Mouse (Mus musculus) kidney, postnatal 0 days (tissue): ENCODE results near the gene Rabggta. TPM values are rescaled to one million over a fixed set of nuclear protein-coding genes. Genes with fewer than 3 reads are reported as not detected.
A peak's percentile ranks its signal among the peaks of the same experiment; 100 is the strongest.

Experiments used
- ATAC-seq: fragments of 200-750 bp; cut with Nextera tagmentation; replicated peaks from 2 replicates; pipeline ENCODE4 v1.8.0; 2017; ENCODE audit warnings: low read depth, moderate number of reproducible peaks, moderate TSS enrichment, moderate library complexity; ENCODE audit not compliant: low FRiP score
- DNase-seq: peaks from one replicate; pipeline ENCODE4 v3.0.0-alpha.2; 2016; ENCODE audit warnings: low spot score
- H3K27ac ChIP-seq: fragments of 300-500 bp; sonication (generic); 2 replicates; pipeline ENCODE4 v1.5.1; 2014; ENCODE audit warnings: mild to moderate bottlenecking
- H3K27me3 ChIP-seq: fragments of 300-500 bp; sonication (generic); 2 replicates; pipeline ENCODE4 v1.6.1; 2014; ENCODE audit warnings: low read length, mixed read lengths; ENCODE audit not compliant: insufficient read depth
- H3K36me3 ChIP-seq: fragments of 300-500 bp; sonication (generic); 2 replicates; pipeline ENCODE4 v1.6.1; 2014; ENCODE audit warnings: low read length, mixed read lengths; ENCODE audit not compliant: insufficient read depth
- H3K4me1 ChIP-seq: fragments of 300-500 bp; sonication (generic); replicated peaks from 2 replicates; pipeline ENCODE4 v1.6.1; 2014; ENCODE audit warnings: antibody characterized with exemption, low read length, mixed read lengths; ENCODE audit not compliant: insufficient read depth
- H3K4me2 ChIP-seq: fragments of 300-500 bp; sonication (generic); 2 replicates; pipeline ENCODE4 v1.6.1; 2014; ENCODE audit warnings: mild to moderate bottlenecking, low read length, moderate library complexity, mixed read lengths
- H3K4me3 ChIP-seq: fragments of 300-500 bp; sonication (generic); replicated peaks from 2 replicates; pipeline ENCODE4 v1.5.1; 2014; ENCODE audit warnings: low read depth, low read length
- H3K9ac ChIP-seq: fragments of 300-500 bp; sonication (generic); 2 replicates; pipeline ENCODE4 v1.6.1; 2014; ENCODE audit warnings: low read depth, low read length
- H3K9me3 ChIP-seq: fragments of 300-500 bp; sonication (generic); replicated peaks from 2 replicates; pipeline ENCODE4 v1.6.1; 2016; ENCODE audit warnings: low read length, inconsistent platforms, mixed read lengths
- CTCF ChIP-seq: IDR thresholded peaks from 2 replicates; pipeline ENCODE4 v1.5.1; 2016; ENCODE audit warnings: antibody characterized with exemption, low read depth, mild to moderate bottlenecking, moderate library complexity
- WGBS: fragments of 180-500 bp; shearing (Covaris S2); extraction: QIAGEN DNeasy Blood & Tissue Kit; methylation state at CpG from one replicate; pipeline ENCODE4 v1.1.7; 2014; 5-methylcytosine and 5-hydroxymethylcytosine counted together
- polyA plus RNA-seq: library from polyadenylated mRNA; unstranded; fragments of >200 nt; fragmentation: Nextera tagmentation; extraction: Ambion mirVana; gene quantifications from 2 replicates; pipeline ENCODE4 v1.2.1, GENCODE M21; 2015

Rabggta gene
- polyA plus RNA-seq, 1 experiment from 2014 or later = 39.9 TPM

DNA sequence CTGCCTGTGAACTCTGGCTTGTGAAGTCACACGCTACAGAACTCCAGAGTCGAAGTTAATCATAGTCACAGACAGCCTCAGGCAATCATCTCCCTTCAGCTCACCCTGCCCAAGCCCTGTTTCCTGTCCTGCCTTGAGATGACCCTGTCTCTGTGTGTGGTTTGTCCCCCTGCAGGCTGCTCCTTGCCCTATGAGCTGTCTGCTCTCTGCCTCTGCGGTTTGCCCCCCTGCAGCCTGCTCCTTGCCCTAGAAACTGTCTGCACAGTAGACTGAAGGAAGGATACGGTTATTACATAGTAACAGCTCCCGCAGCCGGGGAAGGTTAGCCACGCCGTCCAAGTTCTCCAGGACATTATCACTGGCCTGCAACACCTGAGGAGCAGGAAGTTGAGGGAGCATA, 5.2 kb downstream of the Rabggta start:
- Histone ChIP-seq H3K9ac (no peak overlapping the region), H3K27me3 (0 out of 2 replicates have a peak, but pooled peaks cover 7% of the 10 kb centered on the region), H3K4me2 (no peak overlapping the region), H3K36me3 (peaks cover 27% of the 10 kb centered on the region; the same call in 1 of the 2 replicates), H3K4me1 (0 out of 2 replicates have a peak, but pooled peaks cover 6% of the 10 kb centered on the region), H3K9me3 (no peaks in the 10 kb centered on the region), H3K27ac (peak overlapping the region; percentile 36; the same call in 1 of the 2 replicates), H3K4me3 (no peak overlapping the region)
- TF ChIP-seq CTCF = no peak
- DNase-seq (no peak), ATAC-seq (peak; percentile 77)
- whole genome bisulfite sequencing = 64% methylated on average over 8 of the region's 8 CpGs

DNA sequence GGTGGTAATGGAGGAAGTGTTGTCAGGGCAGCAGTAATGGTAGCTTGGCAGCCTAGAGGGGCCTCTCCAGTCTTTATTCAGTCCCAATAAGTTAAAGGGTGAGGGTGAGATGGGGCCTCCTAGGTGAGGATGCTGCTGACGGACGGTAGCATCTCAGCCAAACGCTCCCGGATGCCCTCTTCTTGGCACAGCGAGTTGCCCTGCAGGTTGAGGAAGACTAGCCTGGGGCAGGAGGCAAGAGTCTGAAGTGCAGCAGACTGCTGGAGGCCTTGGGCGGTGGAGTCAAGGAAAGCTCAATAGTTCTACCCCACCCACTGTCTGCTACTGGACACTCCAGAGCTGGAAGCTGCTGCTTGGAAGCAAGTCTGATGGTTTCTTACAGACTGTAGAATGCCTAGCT, 5.8 kb downstream of the Rabggta start:
- DNase-seq (no peak), ATAC-seq (no peak)
- no peak for TF ChIP-seq CTCF
- WGBS = 89% methylated on average over 6 of the region's 6 CpGs
- H3K4me2 ChIP-seq = no peak overlapping the region
- no peaks in the 10 kb centered on the region for H3K9me3 ChIP-seq
- H3K4me1 ChIP-seq = 0 out of 2 replicates have a peak, but pooled peaks cover 6% of the 10 kb centered on the region
- H3K9ac ChIP-seq = no peak overlapping the region
- H3K4me3 ChIP-seq = no peak overlapping the region
- 0 out of 2 replicates have a peak, but pooled peaks cover 7% of the 10 kb centered on the region for H3K27me3 ChIP-seq
- peaks cover 27% of the 10 kb centered on the region; the same call in 1 of the 2 replicates for H3K36me3 ChIP-seq
- no peak overlapping the region for H3K27ac ChIP-seq

DNA sequence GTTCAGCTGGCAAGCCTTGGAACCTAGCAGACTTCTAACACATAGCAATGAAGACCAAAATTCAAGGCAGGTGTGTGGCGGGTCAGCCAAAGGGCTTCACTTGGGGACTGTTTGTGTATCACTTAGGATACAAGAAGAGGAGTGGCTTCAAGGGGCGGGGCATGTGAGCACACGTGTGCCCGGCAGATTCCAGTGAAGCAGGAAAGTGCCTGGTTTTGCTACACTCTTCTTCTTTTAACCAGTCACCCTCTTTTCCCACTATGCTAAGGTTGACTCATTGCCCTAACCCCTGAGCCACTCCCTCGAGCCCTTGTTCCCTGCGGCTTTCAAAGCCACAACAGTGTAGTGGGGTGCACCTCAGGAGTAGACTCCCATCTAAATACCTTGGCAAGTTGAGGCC, 7.2 kb downstream of the Rabggta start:
- H3K4me1 ChIP-seq = 0 out of 2 replicates have a peak, but pooled peaks cover 6% of the 10 kb centered on the region
- no peak for TF ChIP-seq CTCF
- H3K4me3 ChIP-seq = no peak overlapping the region
- WGBS = 33% methylated on average over 6 of the region's 6 CpGs
- ATAC-seq (no peak), DNase-seq (no peak)
- peaks cover 27% of the 10 kb centered on the region; the same call in 1 of the 2 replicates for H3K36me3 ChIP-seq
- H3K27me3 ChIP-seq = 0 out of 2 replicates have a peak, but pooled peaks cover 7% of the 10 kb centered on the region
- no peak overlapping the region for H3K4me2 ChIP-seq
- H3K27ac ChIP-seq = no peak overlapping the region
- H3K9me3 ChIP-seq = no peaks in the 10 kb centered on the region
- no peak overlapping the region for H3K9ac ChIP-seq

DNA sequence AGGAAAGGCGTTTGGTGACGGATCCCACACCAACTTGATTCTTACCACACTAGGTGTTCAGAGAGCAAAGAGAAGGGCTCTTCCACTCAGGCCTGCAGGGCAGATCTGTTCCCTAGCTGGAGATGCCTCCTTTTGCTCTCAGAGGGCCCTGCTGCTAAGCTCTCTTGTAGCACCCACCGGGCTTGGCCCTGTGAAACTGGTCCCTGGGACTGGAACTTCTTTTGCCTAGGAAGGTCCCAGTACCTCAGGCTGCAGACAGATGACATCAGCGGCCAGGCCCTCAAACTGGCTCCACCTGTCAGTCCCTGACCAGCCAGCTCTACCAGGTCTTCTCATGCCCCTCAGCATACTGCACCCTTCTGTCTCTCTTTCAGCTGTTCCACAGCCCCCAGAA, 8.3 kb downstream of the Rabggta start, which contains the start of gene Tgm1:
TSS of gene Tgm1 (minus strand) at position 198 of the 394 bp plus-strand sequence.
- Histone ChIP-seq H3K4me3 (peak within 1 kb of the TSS; percentile 8; the same call in 1 of the 2 replicates), H3K27ac (peak within 1 kb of the TSS; percentile 52), H3K4me2 (peak within 1 kb of the TSS; percentile 55), H3K9ac (peak within 1 kb of the TSS; percentile 29; the same call in 1 of the 2 replicates), H3K4me1 (0 out of 2 replicates have a peak, but pooled peaks cover 6% of the 10 kb centered on the region), H3K36me3 (peaks cover 25% of the 10 kb centered on the region; the same call in 1 of the 2 replicates), H3K27me3 (0 out of 2 replicates have a peak, but pooled peaks cover 7% of the 10 kb centered on the region), H3K9me3 (no peaks in the 10 kb centered on the region)
- WGBS = 25% methylated on average over 4 of the region's 4 CpGs
- no peak for TF ChIP-seq CTCF
- no peak for ATAC-seq
- no peak for DNase-seq

DNA sequence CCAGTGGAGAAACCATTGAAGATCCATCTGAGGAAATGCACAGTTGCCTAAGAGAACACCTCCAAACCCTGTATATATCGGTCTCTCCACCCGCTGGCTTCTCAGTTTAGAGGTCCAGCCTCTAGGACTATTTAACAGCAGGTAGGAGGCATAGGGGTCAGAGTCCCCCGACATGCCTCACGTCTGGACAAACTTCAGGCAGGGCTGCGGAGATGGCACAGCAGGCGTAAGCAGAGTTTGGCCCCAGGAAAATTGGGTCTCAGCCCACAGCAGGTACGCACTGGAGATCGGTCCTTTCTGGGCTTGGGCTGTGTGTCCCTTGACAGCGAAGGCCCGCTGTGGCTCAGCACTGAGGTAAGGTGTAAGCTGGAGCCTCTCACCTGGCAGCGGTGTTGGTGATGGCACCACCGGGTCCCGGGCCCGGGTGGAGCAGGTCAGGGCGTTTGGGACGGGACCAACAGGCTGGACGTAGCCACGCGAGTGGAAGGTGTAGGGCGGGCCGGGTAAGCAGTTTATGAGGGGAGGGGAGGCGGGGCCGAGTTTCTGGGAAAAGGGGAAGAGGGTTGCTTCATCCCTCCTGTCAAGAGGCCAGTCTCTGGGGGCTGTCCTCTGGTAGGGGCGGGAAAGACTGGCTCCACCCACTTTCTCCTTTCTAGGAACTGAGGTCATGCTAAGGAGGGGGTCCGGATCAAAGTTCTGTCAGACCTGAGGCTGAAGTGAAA, 8.9 kb downstream of the Rabggta start:
- peak overlapping the region; percentile 52 for H3K27ac ChIP-seq
- peak; percentile 41 for ATAC-seq
- 11% methylated on average over 25 of the region's 25 CpGs for WGBS

DNA sequence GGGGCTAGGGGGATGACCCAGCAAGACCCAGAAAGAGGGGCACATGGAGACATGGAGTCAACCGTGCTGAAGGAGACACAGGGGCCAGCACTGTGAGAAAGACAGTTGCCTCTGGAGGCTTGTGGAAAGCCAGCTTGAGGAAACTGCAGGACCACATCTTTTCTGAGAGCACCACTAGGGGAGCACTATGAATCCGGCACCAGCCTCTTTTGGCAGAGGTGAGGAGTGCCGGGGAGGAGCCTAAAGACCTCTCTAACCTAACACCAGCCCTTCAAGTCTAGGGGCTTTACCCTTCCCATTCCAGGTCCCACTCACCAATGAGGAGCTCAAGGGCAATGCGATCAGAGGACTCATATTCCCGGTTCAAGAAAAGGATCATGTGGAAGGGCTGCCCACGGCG, 10.3 kb downstream of the Rabggta start:
- H3K36me3 ChIP-seq = 0 out of 2 replicates have a peak, but pooled peaks cover 9% of the 10 kb centered on the region
- peak; percentile 11; the same call in 1 of the 2 replicates for TF ChIP-seq CTCF
- ATAC-seq (no peak), DNase-seq (no peak)
- H3K4me1 ChIP-seq = 0 out of 2 replicates have a peak, but pooled peaks cover 6% of the 10 kb centered on the region
- H3K9ac ChIP-seq = no peak overlapping the region
- WGBS = 83% methylated on average over 7 of the region's 7 CpGs
- H3K27me3 ChIP-seq = 0 out of 2 replicates have a peak, but pooled peaks cover 7% of the 10 kb centered on the region
- no peak overlapping the region for H3K4me2 ChIP-seq
- no peak overlapping the region for H3K4me3 ChIP-seq
- H3K9me3 ChIP-seq = no peaks in the 10 kb centered on the region
- no peak overlapping the region for H3K27ac ChIP-seq

More for the DNA sequence above, 8.9 kb downstream of the Rabggta start:
- Histone ChIP-seq H3K4me2 (peak overlapping the region; percentile 55), H3K9me3 (no peaks in the 10 kb centered on the region), H3K4me1 (0 out of 2 replicates have a peak, but pooled peaks cover 6% of the 10 kb centered on the region), H3K27me3 (0 out of 2 replicates have a peak, but pooled peaks cover 7% of the 10 kb centered on the region), H3K36me3 (peaks cover 19% of the 10 kb centered on the region; the same call in 1 of the 2 replicates), H3K9ac (peak overlapping the region; percentile 29; the same call in 1 of the 2 replicates), H3K4me3 (peak overlapping the region; percentile 8; the same call in 1 of the 2 replicates)
- no peak for TF ChIP-seq CTCF
- DNase-seq = peak; percentile 46
